Mouse (Mus musculus) heart, adult 10 weeks (tissue): ENCODE measurements around the gene Stag1. TPM values are rescaled to one million over a fixed set of nuclear protein-coding genes. Genes with fewer than 3 reads are reported as not detected.

Experiments
- polyA plus RNA-seq: library from polyadenylated mRNA; stranded (reverse); fragments of 350-450 nt; fragmentation: Illumina TruSeq; extraction: RNeasy Lipid Tissue Mini Kit (QIAGEN cat#74804); gene quantifications from one replicate; pipeline ENCODE4 v1.2.3, GENCODE M21; 2014; ENCODE audit warnings: low read depth, low replicate concordance

The Stag1 gene
- polyA plus RNA-seq = 15.4 TPM

DNA sequence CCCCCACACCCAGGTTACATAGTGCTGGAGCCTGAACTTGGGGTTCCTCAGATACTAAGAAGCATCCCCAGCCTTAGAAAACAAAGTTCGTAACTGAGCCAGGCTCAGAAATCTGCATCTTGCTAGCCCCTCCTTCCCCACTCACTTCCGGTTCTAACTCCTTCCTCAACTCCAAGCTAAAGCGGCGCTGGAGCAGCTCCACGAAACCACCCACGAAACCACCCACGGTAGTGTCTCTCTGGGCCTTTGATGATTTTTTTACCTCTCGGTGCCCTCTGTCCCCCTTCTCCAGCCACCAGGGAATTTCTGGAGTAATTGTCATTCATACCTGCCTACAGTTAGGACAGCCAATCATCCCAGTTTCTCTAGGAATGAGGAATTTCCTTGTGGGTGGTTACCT is at the start of gene Stag1:
TSS of gene Stag1 (plus strand) at position 253 of the 400 bp plus-strand sequence.

DNA sequence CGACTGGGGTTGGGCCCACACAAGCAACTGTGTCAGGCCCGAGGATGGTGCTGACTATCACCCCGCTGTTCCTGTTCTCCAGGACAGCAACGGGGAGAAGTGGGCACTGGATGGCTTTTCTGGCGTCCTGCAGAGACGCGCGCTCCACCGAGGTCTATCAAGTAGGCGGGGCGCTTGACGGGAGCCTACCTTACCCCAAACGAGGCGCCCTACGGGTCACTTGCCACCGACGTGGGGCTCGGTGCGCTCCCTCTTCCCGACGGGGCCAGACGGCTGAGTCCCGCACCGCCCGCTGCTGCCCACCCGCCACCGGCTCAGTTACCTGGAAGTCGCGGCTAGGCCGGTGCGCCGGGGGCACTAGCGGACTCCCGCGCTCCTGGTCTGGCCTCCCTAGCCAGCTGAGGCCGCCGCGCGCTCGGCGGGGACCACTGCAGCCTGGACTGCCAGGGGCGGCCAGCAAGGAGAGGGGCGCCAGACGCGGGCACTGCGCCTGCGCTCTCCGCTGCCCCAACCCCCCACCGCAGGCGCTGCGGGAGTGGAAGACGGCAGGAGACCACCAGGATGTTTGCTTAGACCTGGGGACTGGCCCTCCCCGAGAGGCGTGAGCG is 26.9 kb upstream of the Stag1 start, which contains the start of gene Slc35g2:
TSS of gene Slc35g2 (minus strand) at position 465 of the 608 bp plus-strand sequence.

Other genes with a start within 250 kb of the Stag1 start
- gene Il20rb, start 111.0 kb upstream of the Stag1 start, polyA plus RNA-seq = 1.2 TPM
- 49.3 TPM for gene Nck1, start 51.7 kb upstream of the Stag1 start, polyA plus RNA-seq
- gene Slc35g2, start 26.7 kb upstream of the Stag1 start, polyA plus RNA-seq = 5.9 TPM